Mouse (Mus musculus) MEL (cell line): Measurements from ENCODE around the gene Mrrf. TPM values are rescaled to one million over a fixed set of nuclear protein-coding genes. Genes with fewer than 3 reads are reported as not detected.
A peak's percentile ranks its signal among the peaks of the same experiment; 100 is the strongest.

ENCODE experiments used
- DNase-seq: peaks from one replicate; pipeline ENCODE4 v3.0.0; 2011; ENCODE audit warnings: low read depth, low spot score
- H3K27ac ChIP-seq: 2 replicates; pipeline ENCODE4 v1.5.1; 2012; ENCODE audit warnings: low read depth, mild to moderate bottlenecking, control low read depth, low read length, moderate library complexity; ENCODE audit not compliant: control insufficient read depth
- H3K27me3 ChIP-seq, 2 experiments: fragments of 150-350 bp in 1 of 2; sonication (generic) in 1 of 2; 2 replicates each; pipeline ENCODE4 v1.6.1; 2012; ENCODE audit warnings: low read length in 2 of 2, mild to moderate bottlenecking in 2 of 2, improper control_type of control experiment in 1 of 2, moderate library complexity in 1 of 2; ENCODE audit not compliant: insufficient read depth in 2 of 2, control insufficient read depth in 1 of 2
- H3K36me3 ChIP-seq, 2 experiments: 2 replicates each; pipeline ENCODE4 v1.6.1; 2012 to 2014; ENCODE audit warnings: low read length in 2 of 2, improper control_type of control experiment in 1 of 2, inconsistent platforms in 1 of 2, mild to moderate bottlenecking in 1 of 2; ENCODE audit not compliant: insufficient read depth in 2 of 2, control insufficient read depth in 1 of 2
- H3K4me1 ChIP-seq, 2 experiments: fragments of 150-350 bp in 1 of 2; sonication (generic) in 1 of 2; 2 replicates each; pipeline ENCODE4 v1.6.1; 2012; ENCODE audit warnings: low read length in 2 of 2, improper control_type of control experiment in 1 of 2, mild to moderate bottlenecking in 1 of 2; ENCODE audit not compliant: insufficient read depth in 2 of 2, control insufficient read depth in 1 of 2
- H3K4me3 ChIP-seq, 2 experiments: fragments of 150-350 bp in 1 of 2; sonication (generic) in 1 of 2; 2 replicates each; pipeline ENCODE4 v1.5.1; 2012; ENCODE audit warnings: low read depth in 2 of 2, low read length in 2 of 2, mild to moderate bottlenecking in 2 of 2, moderate library complexity in 2 of 2, control low read depth in 1 of 2, improper control_type of control experiment in 1 of 2; ENCODE audit not compliant: control insufficient read depth in 1 of 2, insufficient read depth in 1 of 2
- H3K79me2 ChIP-seq: 2 replicates; pipeline ENCODE4 v1.6.1; 2012; ENCODE audit warnings: mild to moderate bottlenecking, low read length, moderate library complexity; ENCODE audit not compliant: control insufficient read depth, poor library complexity, insufficient read depth
- H3K9ac ChIP-seq: 2 replicates; pipeline ENCODE4 v1.6.1; 2012; ENCODE audit warnings: low read depth, mild to moderate bottlenecking, control low read depth, low read length, moderate library complexity; ENCODE audit not compliant: control insufficient read depth, poor library complexity, severe bottlenecking
- H3K9me3 ChIP-seq: fragments of 150-350 bp; sonication (generic); replicated peaks from 2 replicates; pipeline ENCODE4 v1.6.1; 2012; ENCODE audit warnings: mild to moderate bottlenecking, low read length, improper control_type of control experiment, moderate library complexity; ENCODE audit not compliant: insufficient read depth
- CHD2 ChIP-seq: IDR thresholded peaks from 2 replicates; pipeline ENCODE4 v1.6.1; 2011; ENCODE audit warnings: low read length, improper control_type of control experiment
- E2F4 ChIP-seq: IDR thresholded peaks from 2 replicates; pipeline ENCODE4 v1.6.1; 2011; ENCODE audit warnings: low read depth, low read length, improper control_type of control experiment, borderline replicate concordance
- ELF1 ChIP-seq: IDR thresholded peaks from 2 replicates; pipeline ENCODE4 v1.6.1; 2014; ENCODE audit warnings: low read depth, mild to moderate bottlenecking, inconsistent platforms, low read length, improper control_type of control experiment, moderate library complexity
- EP300 ChIP-seq, 2 experiments: IDR thresholded peaks; 2 replicates each; pipeline ENCODE4 v1.6.1; 2011; ENCODE audit warnings: improper control_type of control experiment in 2 of 2, low read length in 2 of 2, low read depth in 1 of 2, mild to moderate bottlenecking in 1 of 2
- ETS1 ChIP-seq: IDR thresholded peaks from 2 replicates; pipeline ENCODE4 v1.6.1; 2012; ENCODE audit warnings: low read depth, mild to moderate bottlenecking, inconsistent platforms, low read length, improper control_type of control experiment, moderate library complexity
- GATA1 ChIP-seq: IDR thresholded peaks from 2 replicates; pipeline ENCODE4 v1.6.1; 2011; ENCODE audit warnings: low read depth, low read length, improper control_type of control experiment
- HCFC1 ChIP-seq: IDR thresholded peaks from 2 replicates; pipeline ENCODE4 v1.6.1; 2012; ENCODE audit warnings: low read depth, mild to moderate bottlenecking, inconsistent platforms, low read length, improper control_type of control experiment, moderate library complexity
- MAZ ChIP-seq: IDR thresholded peaks from 2 replicates; pipeline ENCODE4 v1.6.1; 2012; ENCODE audit warnings: low read depth, mild to moderate bottlenecking, inconsistent platforms, low read length, improper control_type of control experiment
- MYB ChIP-seq: IDR thresholded peaks from 2 replicates; pipeline ENCODE4 v1.6.1; 2011; ENCODE audit warnings: mild to moderate bottlenecking, low read depth, low read length, improper control_type of control experiment
- MYC ChIP-seq: IDR thresholded peaks from 2 replicates; pipeline ENCODE4 v1.6.1; 2011; ENCODE audit warnings: low read depth, mild to moderate bottlenecking, low read length, improper control_type of control experiment, moderate library complexity
- RCOR1 ChIP-seq: IDR thresholded peaks from 2 replicates; pipeline ENCODE4 v1.6.1; 2012; ENCODE audit warnings: low read depth, mild to moderate bottlenecking, inconsistent platforms, low read length, improper control_type of control experiment
- SIN3A ChIP-seq: IDR thresholded peaks from 2 replicates; pipeline ENCODE4 v1.6.1; 2012; ENCODE audit warnings: low read length, improper control_type of control experiment, inconsistent platforms
- SMC3 ChIP-seq: IDR thresholded peaks from 2 replicates; pipeline ENCODE4 v1.6.1; 2011; ENCODE audit warnings: low read depth, low read length, improper control_type of control experiment
- TCF12 ChIP-seq: IDR thresholded peaks from 2 replicates; pipeline ENCODE4 v1.6.1; 2014; ENCODE audit warnings: low read depth, mild to moderate bottlenecking, inconsistent platforms, low read length, improper control_type of control experiment, moderate library complexity
- USF1 ChIP-seq: IDR thresholded peaks from 2 replicates; pipeline ENCODE4 v1.6.1; 2014; ENCODE audit warnings: low read depth, mild to moderate bottlenecking, inconsistent platforms, low read length, improper control_type of control experiment, moderate library complexity
- USF2 ChIP-seq, 2 experiments: IDR thresholded peaks; 2 replicates each; pipeline ENCODE4 v1.6.1; 2011 to 2012; ENCODE audit warnings: improper control_type of control experiment in 2 of 2, low read length in 2 of 2, borderline replicate concordance in 1 of 2, inconsistent platforms in 1 of 2, low read depth in 1 of 2, mild to moderate bottlenecking in 1 of 2; ENCODE audit not compliant: insufficient read depth in 1 of 2
- ZKSCAN1 ChIP-seq: IDR thresholded peaks from 2 replicates; pipeline ENCODE4 v1.6.1; 2012; ENCODE audit warnings: low read depth, mild to moderate bottlenecking, inconsistent platforms, low read length, improper control_type of control experiment, moderate library complexity
- polyA plus RNA-seq, 2 experiments: library from polyadenylated mRNA; stranded (reverse) in 1 of 2; unstranded in 1 of 2; fragments of >175 nt in 1 of 2; fragments of >200 nt in 1 of 2; gene quantifications; 2 replicates each; pipeline versions ENCODE4 v1.2.1 to v1.2.4; 2012; ENCODE audit warnings: low replicate concordance in 2 of 2, low read depth in 1 of 2; ENCODE audit not compliant: insufficient read length in 2 of 2, insufficient read depth in 1 of 2, missing spikeins in 1 of 2
- total RNA-seq: library from RNA; depleted of rRNA; stranded (reverse); fragments of 300-350 nt; gene quantifications from 2 replicates; pipeline ENCODE4 v1.2.3, GENCODE M21; 2012

The Mrrf gene
- total and polyA plus RNA-seq, 3 experiments, result 28.0 to 31.2 TPM; not detected in 1

DNA sequence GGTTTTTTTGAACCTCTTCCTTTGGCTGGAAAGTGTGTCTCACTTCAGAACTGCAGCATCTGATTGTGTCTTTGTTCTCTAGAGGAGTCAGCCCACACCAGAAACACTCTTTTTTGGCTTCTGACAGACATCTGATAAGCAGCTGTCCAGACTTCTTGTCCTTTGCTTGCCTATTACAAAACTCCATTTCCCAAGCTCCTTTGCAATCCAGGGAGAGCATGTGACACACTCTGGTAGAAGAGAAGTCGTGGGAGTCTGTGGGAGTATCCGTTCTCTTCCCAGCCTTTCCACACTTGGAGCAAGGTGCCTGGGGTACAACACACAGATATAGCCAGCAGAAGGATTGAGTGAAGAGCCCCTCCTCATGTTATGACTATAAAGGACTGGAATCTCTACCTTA lies 88.4 kb downstream of the Mrrf start:
- Histone ChIP-seq H3K27me3 (no peaks in the 10 kb centered on the region; a peak in 2 of 4 replicates), H3K9ac (no peak overlapping the region), H3K4me1 (peaks cover 0 to 9% of the 10 kb centered on the region in 2 experiments; a peak in 2 of 4 replicates), H3K36me3 (no peaks in the 10 kb centered on the region), H3K79me2 (no peaks in the 10 kb centered on the region), H3K9me3 (no peaks in the 10 kb centered on the region), H3K27ac (no peak overlapping the region), H3K4me3 (no peak overlapping the region)
- TF ChIP-seq ELF1 (no peak), USF1 (peak; percentile 80), TCF12 (no peak), E2F4 (no peak), HCFC1 (peak; percentile 65; the same call in 1 of the 2 replicates), USF2 (IDR thresholded peaks at IDR 0.05; ENCODE audit: borderline replicate concordance in 1 of 2, insufficient read depth in 1 of 2, low read depth in 1 of 2, low read length in 2 of 2) (no peak), MYC (no peak), ETS1 (no peak)
- no peak for DNase-seq

GRCm38 (mm10) chr2:36230366-36230765 lies 94.2 kb downstream of the Mrrf start, which contains the start of gene Ptgs1:
Gene Ptgs1 (plus strand): TSS chr2:36230426.
- Histone ChIP-seq H3K27me3 (no peaks in the 10 kb centered on the region; a peak in 2 of 4 replicates), H3K36me3 (peaks cover 0 to 9% of the 10 kb centered on the region in 2 experiments; a peak in 2 of 4 replicates), H3K9me3 (no peaks in the 10 kb centered on the region), H3K4me3 (peak within 1 kb of the TSS; percentile 64), H3K4me1 (peaks cover 2 to 9% of the 10 kb centered on the region in 2 experiments), H3K9ac (peak within 1 kb of the TSS; percentile 62), H3K27ac (no peak within 1 kb of the TSS), H3K79me2 (no peaks in the 10 kb centered on the region)
- TF ChIP-seq SMC3 (no peak), MAZ (no peak), SIN3A (0 out of 2 replicates have a peak, but pooled peaks have one; percentile 31), USF2 (IDR thresholded peaks at IDR 0.05; ENCODE audit: borderline replicate concordance in 1 of 2, insufficient read depth in 1 of 2, low read depth in 1 of 2, low read length in 2 of 2) (no peak)
- peak; percentile 74 for DNase-seq

- peaks cover 2 to 9% of the 10 kb centered on the region in 2 experiments for H3K4me1 ChIP-seq
- TF ChIP-seq MYB (peak; percentile 27; the same call in 1 of the 2 replicates), ZKSCAN1 (no peak), CHD2 (peak; percentile 19; the same call in 1 of the 2 replicates), GATA1 (peak; percentile 39; the same call in 1 of the 2 replicates), EP300 (IDR thresholded peaks at IDR 0.05; ENCODE audit: low read depth in 1 of 2, low read length in 2 of 2) (peak; percentile 61 to 64; a peak in 3 of 4 replicates), RCOR1 (no peak)
- H3K36me3 ChIP-seq, result peaks cover 0 to 9% of the 10 kb centered on the region in 2 experiments; a peak in 2 of 4 replicates
- peak overlapping the region; percentile 64 for H3K4me3 ChIP-seq
- H3K9ac ChIP-seq, result peak overlapping the region; percentile 62
- no peak overlapping the region for H3K27ac ChIP-seq
- DNase-seq, result peak; percentile 45
- H3K79me2 ChIP-seq, result no peaks in the 10 kb centered on the region
- no peaks in the 10 kb centered on the region; a peak in 2 of 4 replicates for H3K27me3 ChIP-seq
- no peaks in the 10 kb centered on the region for H3K9me3 ChIP-seq
These were observed 94.8 kb downstream of the Mrrf start for GRCm38 (mm10) chr2:36230967-36231366.
